Mouse (Mus musculus): Measurements from ENCODE around the gene Sgcd. TPM values are rescaled to one million over a fixed set of nuclear protein-coding genes. Genes with fewer than 3 reads are reported as not detected.

Sgcd gene
- polyA plus RNA-seq, 1 experiment from 2014 or later, result 1.2 TPM

DNA sequence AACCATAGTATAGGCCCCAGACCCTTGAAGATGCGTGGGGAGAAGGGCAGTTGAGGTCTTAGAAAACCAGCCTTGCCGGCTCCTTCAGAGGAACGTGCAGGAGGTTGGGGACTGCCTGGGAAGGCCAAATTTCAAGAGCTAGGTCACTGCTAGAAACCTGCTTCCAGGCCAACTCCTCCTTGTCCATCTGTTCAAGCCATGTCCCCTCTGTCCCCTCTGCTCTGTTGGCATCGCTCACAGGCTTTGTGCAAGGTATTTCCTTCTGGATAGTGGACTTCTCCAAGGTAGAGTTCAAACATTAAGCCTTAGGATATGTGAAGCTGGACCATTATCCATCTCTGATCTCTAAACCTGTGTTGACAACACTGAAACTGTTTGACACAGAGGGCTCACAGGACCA lies 874.4 kb downstream of the Sgcd start:
- H3K27me3 ChIP-seq (replicated peaks; ENCODE audit: insufficient read depth, low read length), result no peaks in the 10 kb centered on the region
- H3K9me3 ChIP-seq (ENCODE audit: low read length), result no peaks in the 10 kb centered on the region
- ATAC-seq, result no peak
- no peak overlapping the region for H3K9ac ChIP-seq (replicated peaks; ENCODE audit: low read depth)
- WGBS, result 72% methylated on average over 4 of the region's 4 CpGs
- no peaks in the 10 kb centered on the region for H3K36me3 ChIP-seq (ENCODE audit: insufficient read depth, low read length)
- no peak overlapping the region for H3K4me2 ChIP-seq (replicated peaks; ENCODE audit: low read depth, low read length)
- no peak for DNase-seq (ENCODE audit: low spot score)
- no peak overlapping the region for H3K27ac ChIP-seq (ENCODE audit: low read length)
- no peaks in the 10 kb centered on the region for H3K4me1 ChIP-seq (ENCODE audit: insufficient read depth, low read depth, low read length)
- H3K4me3 ChIP-seq (ENCODE audit: low read depth, low read length), result no peak overlapping the region
- TF ChIP-seq EP300 (IDR thresholded peaks at IDR 0.05) (no peak), CTCF (IDR thresholded peaks at IDR 0.05) (no peak)

DNA sequence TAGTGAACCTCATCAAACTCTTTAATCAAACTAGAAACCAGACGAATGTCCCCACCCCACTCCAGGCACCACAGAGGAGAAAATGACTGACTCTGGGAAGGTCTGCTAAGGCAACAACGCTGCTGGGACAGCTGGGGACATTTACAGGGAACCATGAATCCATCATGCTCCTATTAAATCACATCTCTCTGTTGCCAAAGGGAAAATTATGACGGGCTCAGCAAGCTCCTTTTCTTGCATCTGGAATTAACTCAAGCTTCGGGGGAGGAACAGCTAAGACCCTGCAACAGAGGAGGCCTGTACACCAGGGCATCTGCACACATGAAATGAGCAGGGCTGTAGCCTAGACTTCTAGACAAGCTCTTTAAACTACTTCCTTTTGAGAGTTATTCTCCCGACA lies 875.7 kb downstream of the Sgcd start:
- DNase-seq (ENCODE audit: low spot score) (no peak), ATAC-seq (no peak)
- Histone ChIP-seq H3K4me3 (ENCODE audit: low read depth, low read length) (no peak overlapping the region), H3K27ac (ENCODE audit: low read length) (no peak overlapping the region), H3K27me3 (replicated peaks; ENCODE audit: insufficient read depth, low read length) (no peaks in the 10 kb centered on the region), H3K36me3 (ENCODE audit: insufficient read depth, low read length) (no peaks in the 10 kb centered on the region), H3K4me1 (ENCODE audit: insufficient read depth, low read depth, low read length) (no peaks in the 10 kb centered on the region), H3K9ac (replicated peaks; ENCODE audit: low read depth) (no peak overlapping the region), H3K4me2 (replicated peaks; ENCODE audit: low read depth, low read length) (no peak overlapping the region), H3K9me3 (ENCODE audit: low read length) (no peaks in the 10 kb centered on the region)
- TF ChIP-seq CTCF (IDR thresholded peaks at IDR 0.05) (no peak), EP300 (IDR thresholded peaks at IDR 0.05) (no peak)
- 57% methylated on average over 5 of the region's 5 CpGs for WGBS

GRCm38 (mm10) chr11:47110314-47110713 lies 878.5 kb downstream of the Sgcd start:
- no peak overlapping the region for H3K9ac ChIP-seq (replicated peaks; ENCODE audit: low read depth)
- H3K27me3 ChIP-seq (replicated peaks; ENCODE audit: insufficient read depth, low read length), result no peaks in the 10 kb centered on the region
- H3K9me3 ChIP-seq (ENCODE audit: low read length), result no peaks in the 10 kb centered on the region
- no peak overlapping the region for H3K4me2 ChIP-seq (replicated peaks; ENCODE audit: low read depth, low read length)
- H3K36me3 ChIP-seq (ENCODE audit: insufficient read depth, low read length), result no peaks in the 10 kb centered on the region
- ATAC-seq (no peak), DNase-seq (ENCODE audit: low spot score) (peak; percentile 59)
- TF ChIP-seq CTCF (IDR thresholded peaks at IDR 0.05), result no peak
- TF ChIP-seq EP300 (IDR thresholded peaks at IDR 0.05), result no peak
- no peak overlapping the region for H3K27ac ChIP-seq (ENCODE audit: low read length)
- no peak overlapping the region for H3K4me3 ChIP-seq (ENCODE audit: low read depth, low read length)
- H3K4me1 ChIP-seq (ENCODE audit: insufficient read depth, low read depth, low read length), result no peaks in the 10 kb centered on the region

DNA sequence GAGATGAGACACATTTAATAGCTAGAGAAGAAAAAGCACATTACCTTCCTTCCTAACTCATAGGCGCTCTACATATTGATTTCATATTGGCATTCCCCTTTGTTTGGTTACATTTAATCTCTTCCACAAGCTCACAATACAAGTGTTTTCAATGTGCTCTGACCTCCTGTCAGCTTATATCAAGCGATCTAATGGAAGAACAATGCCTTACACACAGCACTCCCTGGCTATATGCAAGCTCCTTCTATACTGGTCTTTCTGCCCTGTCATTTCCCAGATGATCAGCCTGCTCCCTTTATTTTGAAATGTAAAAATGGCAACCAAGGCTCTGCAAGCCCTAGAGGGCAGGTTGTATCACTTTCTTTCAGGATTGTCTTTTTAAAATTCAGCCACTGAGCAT lies 881.1 kb downstream of the Sgcd start:
- DNase-seq (ENCODE audit: low spot score), result no peak
- Histone ChIP-seq H3K4me2 (replicated peaks; ENCODE audit: low read depth, low read length) (no peak overlapping the region), H3K4me3 (ENCODE audit: low read depth, low read length) (no peak overlapping the region), H3K27ac (ENCODE audit: low read length) (no peak overlapping the region), H3K27me3 (replicated peaks; ENCODE audit: insufficient read depth, low read length) (no peaks in the 10 kb centered on the region), H3K9ac (replicated peaks; ENCODE audit: low read depth) (no peak overlapping the region), H3K4me1 (ENCODE audit: insufficient read depth, low read depth, low read length) (no peaks in the 10 kb centered on the region), H3K9me3 (ENCODE audit: low read length) (no peaks in the 10 kb centered on the region), H3K36me3 (ENCODE audit: insufficient read depth, low read length) (no peaks in the 10 kb centered on the region)
- WGBS, result 86% methylated on average over 2 of the region's 2 CpGs
- TF ChIP-seq EP300 (IDR thresholded peaks at IDR 0.05) (no peak), CTCF (IDR thresholded peaks at IDR 0.05) (no peak)
- ATAC-seq, result no peak

DNA sequence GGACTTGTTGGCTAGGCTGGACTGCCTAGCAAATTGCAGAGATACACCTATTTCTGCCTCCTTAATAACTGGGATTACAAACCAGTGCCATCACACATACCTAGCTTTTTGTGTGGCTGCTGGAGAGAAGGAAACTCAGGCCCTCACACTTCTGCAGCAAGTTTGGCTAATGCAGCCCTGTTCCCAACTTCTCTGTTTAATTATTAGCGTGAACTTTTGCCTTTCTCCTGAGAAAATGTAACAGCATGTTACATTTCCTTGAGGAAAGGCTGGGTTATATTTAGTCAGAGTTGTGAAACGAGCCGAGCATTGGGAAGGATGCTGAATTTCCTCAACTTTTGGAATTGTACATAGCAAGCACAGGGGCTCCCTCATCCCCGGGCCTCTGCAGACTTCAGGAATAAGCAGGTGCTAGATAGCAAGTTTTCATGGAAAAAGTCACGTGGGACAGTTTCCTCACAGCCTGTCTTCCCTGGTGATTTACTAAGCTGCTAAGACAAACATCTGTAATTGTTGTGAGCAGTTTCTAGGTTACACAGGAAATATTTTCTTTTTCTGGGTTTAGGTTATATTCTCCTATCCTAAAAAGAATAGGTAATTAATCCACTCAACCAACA lies 895.4 kb downstream of the Sgcd start:
- 35% methylated on average over 5 of the region's 5 CpGs for WGBS
- no peak for ATAC-seq
- H3K36me3 ChIP-seq (ENCODE audit: insufficient read depth, low read length), result no peaks in the 10 kb centered on the region
- no peak overlapping the region for H3K4me3 ChIP-seq (ENCODE audit: low read depth, low read length)
- TF ChIP-seq CTCF (IDR thresholded peaks at IDR 0.05) (no peak), EP300 (IDR thresholded peaks at IDR 0.05) (no peak)
- H3K27me3 ChIP-seq (replicated peaks; ENCODE audit: insufficient read depth, low read length), result no peaks in the 10 kb centered on the region
- H3K4me1 ChIP-seq (ENCODE audit: insufficient read depth, low read depth, low read length), result no peaks in the 10 kb centered on the region; the same call in 1 of the 2 replicates
- no peak overlapping the region for H3K27ac ChIP-seq (ENCODE audit: low read length)
- no peaks in the 10 kb centered on the region for H3K9me3 ChIP-seq (ENCODE audit: low read length)
- no peak overlapping the region for H3K9ac ChIP-seq (replicated peaks; ENCODE audit: low read depth)
- no peak overlapping the region for H3K4me2 ChIP-seq (replicated peaks; ENCODE audit: low read depth, low read length)
- no peak for DNase-seq (ENCODE audit: low spot score)

- DNase-seq (ENCODE audit: low spot score) (no peak), ATAC-seq (no peak)
- TF ChIP-seq EP300 (IDR thresholded peaks at IDR 0.05) (no peak), CTCF (IDR thresholded peaks at IDR 0.05) (no peak)
- Histone ChIP-seq H3K4me3 (ENCODE audit: low read depth, low read length) (no peak overlapping the region), H3K4me1 (ENCODE audit: insufficient read depth, low read depth, low read length) (no peaks in the 10 kb centered on the region), H3K4me2 (replicated peaks; ENCODE audit: low read depth, low read length) (no peak overlapping the region), H3K36me3 (ENCODE audit: insufficient read depth, low read length) (no peaks in the 10 kb centered on the region), H3K27ac (ENCODE audit: low read length) (no peak overlapping the region), H3K9ac (replicated peaks; ENCODE audit: low read depth) (no peak overlapping the region), H3K9me3 (ENCODE audit: low read length) (no peaks in the 10 kb centered on the region), H3K27me3 (replicated peaks; ENCODE audit: insufficient read depth, low read length) (no peaks in the 10 kb centered on the region)
- 85% methylated on average over 1 of the region's 1 CpGs for WGBS
Measured at GRCm38 (mm10) chr11:47082517-47082916, 906.3 kb downstream of the Sgcd start.

DNA sequence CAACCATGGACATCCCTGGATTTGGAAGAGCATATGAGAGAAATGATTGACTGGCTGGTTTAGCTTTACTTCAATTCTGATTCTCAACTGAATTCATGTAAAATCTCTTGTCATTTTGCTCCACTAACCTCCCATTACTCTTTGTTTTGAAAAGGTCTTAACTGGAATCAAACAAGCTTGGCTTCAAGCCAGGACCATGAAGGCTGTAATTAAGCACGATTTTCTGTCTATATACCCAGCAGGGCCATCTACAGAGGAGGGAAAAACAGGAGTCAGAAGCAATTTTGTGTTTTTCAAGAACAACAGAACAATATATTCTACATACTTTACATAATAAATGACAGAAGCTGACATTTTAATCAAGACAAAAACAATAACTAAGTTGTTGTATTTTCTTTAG lies 915.2 kb downstream of the Sgcd start:
- H3K9ac ChIP-seq (replicated peaks; ENCODE audit: low read depth), result no peak overlapping the region
- ATAC-seq (no peak), DNase-seq (ENCODE audit: low spot score) (no peak)
- no peaks in the 10 kb centered on the region for H3K27me3 ChIP-seq (replicated peaks; ENCODE audit: insufficient read depth, low read length)
- H3K4me1 ChIP-seq (ENCODE audit: insufficient read depth, low read depth, low read length), result no peaks in the 10 kb centered on the region
- WGBS, result 29% methylated on average over 1 of the region's 1 CpGs
- H3K4me3 ChIP-seq (ENCODE audit: low read depth, low read length), result no peak overlapping the region
- no peaks in the 10 kb centered on the region for H3K9me3 ChIP-seq (ENCODE audit: low read length)
- no peaks in the 10 kb centered on the region for H3K36me3 ChIP-seq (ENCODE audit: insufficient read depth, low read length)
- H3K4me2 ChIP-seq (replicated peaks; ENCODE audit: low read depth, low read length), result no peak overlapping the region
- TF ChIP-seq EP300 (IDR thresholded peaks at IDR 0.05), result no peak
- TF ChIP-seq CTCF (IDR thresholded peaks at IDR 0.05), result no peak
- H3K27ac ChIP-seq (ENCODE audit: low read length), result no peak overlapping the region

All from lung, postnatal 0 days (tissue).